Mouse (Mus musculus) C2C12 (cell line): ENCODE results near the gene Rtn4. TPM values are rescaled to one million over a fixed set of nuclear protein-coding genes. Genes with fewer than 3 reads are reported as not detected.

Experiments used
- H3K27me3 ChIP-seq: one replicate; pipeline ENCODE4 v1.6.1; 2011; ENCODE audit not compliant: control insufficient read depth, insufficient read depth, insufficient read length
- H3K36me3 ChIP-seq: one replicate; pipeline ENCODE4 v1.6.1; 2011; ENCODE audit not compliant: control insufficient read depth, insufficient read depth
- H3K4me3 ChIP-seq: one replicate; pipeline ENCODE4 v1.5.1; 2011; ENCODE audit warnings: mild to moderate bottlenecking, control low read depth; ENCODE audit not compliant: poor library complexity, insufficient read depth, severe bottlenecking
- H3K79me2 ChIP-seq: one replicate; pipeline ENCODE4 v1.6.1; 2011; ENCODE audit not compliant: control insufficient read depth, insufficient read depth
- H3K79me3 ChIP-seq: one replicate; pipeline ENCODE4 v1.6.1; 2011; ENCODE audit warnings: low read depth, control low read depth
- H3ac ChIP-seq: one replicate; pipeline ENCODE3; 2011; ENCODE audit warnings: low read depth; ENCODE audit not compliant: control insufficient read depth, insufficient read length
- CEBPB ChIP-seq: IDR thresholded peaks from one replicate; pipeline ENCODE4 v1.6.1; 2011; ENCODE audit warnings: low read depth, mild to moderate bottlenecking, control low read depth, moderate library complexity
- CTCF ChIP-seq: IDR thresholded peaks from one replicate; pipeline ENCODE4 v1.5.1; 2011; ENCODE audit not compliant: control insufficient read depth, insufficient read depth, insufficient read length
- FOSL1 ChIP-seq: IDR thresholded peaks from one replicate; pipeline ENCODE4 v1.8.0; 2011; ENCODE audit warnings: mild to moderate bottlenecking, low read length; ENCODE audit not compliant: poor library complexity, insufficient read depth, severe bottlenecking
- MAX ChIP-seq: IDR thresholded peaks from one replicate; pipeline ENCODE4 v1.6.1; 2011; ENCODE audit warnings: mild to moderate bottlenecking, control low read depth
- MYOD1 ChIP-seq: IDR thresholded peaks from one replicate; pipeline ENCODE4 v1.6.1; 2011; ENCODE audit warnings: low read depth; ENCODE audit not compliant: control insufficient read depth, insufficient read length
- MYOG ChIP-seq: IDR thresholded peaks from one replicate; pipeline ENCODE4 v1.6.1; 2011; ENCODE audit not compliant: control insufficient read depth, insufficient read length; ENCODE audit errors: extremely low read depth
- USF1 ChIP-seq: IDR thresholded peaks from one replicate; pipeline ENCODE4 v1.6.1; 2011; ENCODE audit warnings: low read depth, mild to moderate bottlenecking, control low read depth, moderate library complexity
- polyA plus RNA-seq: library from polyadenylated mRNA; unstranded; fragments of >200 nt; fragmentation: generic; extraction: Trizol; gene quantifications from one replicate; pipeline ENCODE4 v1.2.1, GENCODE M21; 2012; ENCODE audit warnings: missing spikeins

Gene Rtn4
- polyA plus RNA-seq, 1 experiment: 213 TPM

DNA sequence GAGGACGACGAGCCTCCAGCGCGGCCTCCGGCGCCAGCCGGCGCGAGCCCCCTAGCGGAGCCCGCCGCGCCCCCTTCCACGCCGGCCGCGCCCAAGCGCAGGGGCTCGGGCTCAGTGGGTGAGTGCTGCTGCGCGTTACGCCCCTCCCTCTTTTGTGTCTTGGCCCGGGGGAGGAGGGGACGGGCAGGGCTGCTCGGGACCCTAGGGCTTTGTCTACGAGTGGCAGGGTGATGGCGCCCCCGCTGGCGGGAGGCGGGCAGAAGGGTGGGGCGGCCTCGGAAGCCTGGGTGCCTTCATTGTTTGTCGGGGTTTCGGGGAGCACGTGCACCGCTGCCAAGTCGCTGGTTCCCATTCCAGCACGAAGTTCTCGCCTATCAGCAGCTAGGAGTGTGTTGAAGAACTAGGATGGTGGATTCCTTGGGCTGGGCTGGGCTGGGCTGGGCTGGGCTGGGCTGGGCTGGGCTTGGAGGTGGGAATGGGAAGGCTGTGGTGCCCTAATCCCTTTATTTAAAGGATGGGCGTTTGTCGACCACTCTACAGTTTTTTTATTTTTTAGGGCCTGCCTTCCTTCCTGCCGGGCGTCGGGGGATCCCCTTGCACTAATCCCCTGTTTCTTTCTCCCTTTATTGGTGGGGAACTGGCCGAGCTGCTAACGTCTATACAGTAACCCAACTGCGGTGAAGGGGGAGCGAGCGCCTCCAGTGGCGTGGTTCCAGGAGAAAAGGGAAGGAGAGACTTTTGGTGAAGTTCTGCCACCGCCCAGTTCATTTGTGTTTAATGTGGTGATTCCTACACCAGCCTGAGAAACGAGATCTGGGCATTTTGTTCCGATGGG, 1.0 kb downstream of the Rtn4 start:
- Histone ChIP-seq H3ac (peak overlapping the region; percentile 92), H3K79me3 (peaks cover 55% of the 10 kb centered on the region), H3K79me2 (peaks cover 61% of the 10 kb centered on the region), H3K36me3 (peaks cover 45% of the 10 kb centered on the region), H3K4me3 (peak overlapping the region; percentile 89), H3K27me3 (no peaks in the 10 kb centered on the region)
- TF ChIP-seq MAX (peak; percentile 93), USF1 (no peak), MYOD1 (no peak), MYOG (no peak), CTCF (peak; percentile 63), CEBPB (no peak)

DNA sequence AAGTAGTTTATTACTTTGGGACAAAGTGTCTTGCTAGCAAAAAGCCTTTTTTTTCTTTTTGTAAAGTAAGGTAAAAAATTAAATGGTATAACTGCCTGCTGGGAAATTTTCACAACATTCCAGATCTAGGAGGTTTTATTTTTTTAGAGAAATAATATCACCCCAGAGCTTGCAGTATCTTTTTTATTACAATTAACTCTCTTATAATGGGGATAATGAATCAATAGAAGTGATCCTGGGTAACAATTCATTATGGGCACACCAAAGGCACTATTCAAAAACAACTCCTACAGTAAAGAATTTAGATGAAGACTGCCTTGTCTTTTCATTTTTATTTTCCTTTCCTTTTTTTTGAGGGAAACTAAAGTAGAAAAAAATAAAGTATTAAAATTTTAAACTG, 2.0 kb downstream of the Rtn4 start:
- H3ac ChIP-seq: no peak overlapping the region
- no peak for TF ChIP-seq MYOD1
- TF ChIP-seq CTCF: no peak
- no peak for TF ChIP-seq FOSL1
- TF ChIP-seq MAX: no peak
- no peak for TF ChIP-seq CEBPB
- TF ChIP-seq USF1: no peak
- no peak for TF ChIP-seq MYOG
- H3K79me2 ChIP-seq: peaks cover 71% of the 10 kb centered on the region
- peaks cover 48% of the 10 kb centered on the region for H3K36me3 ChIP-seq
- H3K4me3 ChIP-seq: peak overlapping the region; percentile 89
- peaks cover 63% of the 10 kb centered on the region for H3K79me3 ChIP-seq
- no peaks in the 10 kb centered on the region for H3K27me3 ChIP-seq

DNA sequence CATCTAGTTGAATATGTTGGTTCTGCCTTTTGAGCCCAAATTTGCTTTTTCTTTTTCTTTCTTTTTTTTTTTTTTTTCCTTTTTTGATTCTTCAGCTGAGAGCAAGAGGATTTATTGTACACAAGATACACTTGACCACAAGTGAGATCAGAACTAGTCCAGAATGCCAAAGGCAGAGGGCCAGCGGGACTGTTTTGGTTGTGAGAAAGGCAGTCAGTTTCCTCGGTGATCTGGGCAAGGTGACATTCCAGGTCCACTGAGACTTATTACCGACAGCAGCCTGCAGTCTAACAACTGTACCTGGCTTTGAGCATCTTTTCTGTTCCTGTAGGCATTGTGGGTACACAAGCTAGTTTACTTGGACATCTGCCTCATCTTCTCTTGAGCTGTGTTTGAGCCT, 10.0 kb downstream of the Rtn4 start:
- no peak for TF ChIP-seq FOSL1
- no peak for TF ChIP-seq MYOG
- TF ChIP-seq USF1: no peak
- no peak for TF ChIP-seq MYOD1
- TF ChIP-seq MAX: no peak
- TF ChIP-seq CTCF: no peak
- no peak for TF ChIP-seq CEBPB

DNA sequence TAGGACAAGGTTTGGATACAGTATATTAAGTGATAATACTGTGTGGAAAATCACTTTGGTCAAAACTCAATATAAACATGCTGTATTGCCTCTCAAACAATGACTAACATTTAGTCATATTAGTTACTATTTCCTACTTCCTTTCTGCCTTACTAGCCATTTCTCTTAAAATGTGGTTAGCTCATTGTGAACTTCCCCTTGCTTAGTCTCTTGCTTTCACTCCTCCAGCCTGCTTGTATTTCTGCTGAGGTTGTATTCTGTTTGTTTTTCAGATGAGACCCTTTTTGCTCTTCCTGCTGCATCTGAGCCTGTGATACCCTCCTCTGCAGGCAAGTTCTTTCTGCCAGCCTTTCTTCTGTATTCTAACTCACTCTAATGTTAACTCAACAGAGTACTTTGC, 12.5 kb downstream of the Rtn4 start:
- Histone ChIP-seq H3K27me3 (no peaks in the 10 kb centered on the region), H3K79me3 (peaks cover 96% of the 10 kb centered on the region), H3K4me3 (no peak overlapping the region), H3ac (no peak overlapping the region), H3K36me3 (peaks cover 72% of the 10 kb centered on the region), H3K79me2 (peaks cover 100% of the 10 kb centered on the region)
- TF ChIP-seq MYOG (no peak), MYOD1 (no peak), CEBPB (no peak), CTCF (no peak), FOSL1 (no peak), MAX (no peak), USF1 (no peak)

More for the DNA sequence above, 10.0 kb downstream of the Rtn4 start:
- Histone ChIP-seq H3K27me3 (no peaks in the 10 kb centered on the region), H3ac (no peak overlapping the region), H3K79me3 (peaks cover 95% of the 10 kb centered on the region), H3K36me3 (peaks cover 63% of the 10 kb centered on the region), H3K4me3 (no peak overlapping the region), H3K79me2 (peaks cover 100% of the 10 kb centered on the region)

DNA sequence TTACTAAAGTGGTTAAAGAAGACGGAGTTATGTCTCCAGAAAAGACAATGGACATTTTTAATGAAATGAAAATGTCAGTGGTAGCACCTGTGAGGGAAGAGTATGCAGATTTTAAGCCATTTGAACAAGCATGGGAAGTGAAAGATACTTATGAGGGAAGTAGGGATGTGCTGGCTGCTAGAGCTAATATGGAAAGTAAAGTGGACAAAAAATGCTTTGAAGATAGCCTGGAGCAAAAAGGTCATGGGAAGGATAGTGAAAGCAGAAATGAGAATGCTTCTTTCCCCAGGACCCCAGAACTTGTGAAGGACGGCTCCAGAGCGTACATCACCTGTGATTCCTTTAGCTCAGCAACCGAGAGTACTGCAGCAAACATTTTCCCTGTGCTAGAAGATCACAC, 14.1 kb downstream of the Rtn4 start:
- Histone ChIP-seq H3K4me3 (no peak overlapping the region), H3K79me2 (peaks cover 100% of the 10 kb centered on the region), H3K27me3 (no peaks in the 10 kb centered on the region), H3ac (no peak overlapping the region), H3K36me3 (peaks cover 68% of the 10 kb centered on the region), H3K79me3 (peaks cover 97% of the 10 kb centered on the region)
- no peak for TF ChIP-seq MYOD1
- no peak for TF ChIP-seq CTCF
- TF ChIP-seq MYOG: no peak
- no peak for TF ChIP-seq USF1
- no peak for TF ChIP-seq CEBPB
- TF ChIP-seq MAX: no peak

DNA sequence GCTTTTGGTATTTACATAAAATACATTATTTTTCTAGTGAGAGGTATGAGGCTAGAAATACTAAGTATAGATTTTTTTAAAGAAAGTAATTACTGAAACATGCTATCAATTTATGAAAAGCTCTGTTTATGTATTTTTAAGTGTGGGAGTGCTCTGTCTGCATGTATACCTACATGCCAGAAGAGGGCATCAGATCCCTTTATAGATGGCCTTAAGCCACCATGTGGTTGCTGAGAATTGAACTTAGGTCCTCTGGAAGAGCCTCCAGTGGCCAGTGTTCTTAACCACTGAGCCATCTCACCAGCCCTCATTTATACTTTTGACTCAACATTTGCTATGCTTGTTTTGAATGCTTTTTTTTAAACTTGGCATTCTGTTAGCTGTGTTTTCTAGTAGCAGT, 16.8 kb downstream of the Rtn4 start:
- H3K79me2 ChIP-seq: peaks cover 100% of the 10 kb centered on the region
- no peak overlapping the region for H3K4me3 ChIP-seq
- H3K79me3 ChIP-seq: peaks cover 97% of the 10 kb centered on the region
- H3K36me3 ChIP-seq: peaks cover 60% of the 10 kb centered on the region
- H3K27me3 ChIP-seq: no peaks in the 10 kb centered on the region
- TF ChIP-seq FOSL1: no peak
- no peak for TF ChIP-seq USF1
- TF ChIP-seq MYOG: no peak
- TF ChIP-seq CEBPB: no peak
- no peak for TF ChIP-seq MYOD1
- no peak for TF ChIP-seq CTCF
- no peak for TF ChIP-seq MAX
- H3ac ChIP-seq: no peak overlapping the region
